Mouse (Mus musculus): ENCODE data around the gene Lair1. TPM values are rescaled to one million over a fixed set of nuclear protein-coding genes. Genes with fewer than 3 reads are reported as not detected.
"Not testable (repeated sequence)": the region's sequence is repeated elsewhere in the genome, so short reads cannot be mapped to it uniquely, and the experiment has no call there.

Lair1 gene
- polyA plus RNA-seq, 1 experiment from 2014 or later, result 0.83 TPM

- H3K4me2 ChIP-seq, result no peak overlapping the region
Measured at GRCm38 (mm10) chr7:4082804-4083203, 19.8 kb upstream of the Lair1 start.

GRCm38 (mm10) chr7:4081706-4082105, 18.7 kb upstream of the Lair1 start:
- Histone ChIP-seq H3K27ac (replicated peaks) (no peak overlapping the region), H3K4me1 (no peaks in the 10 kb centered on the region), H3K9ac (no peak overlapping the region), H3K27me3 (replicated peaks) (no peaks in the 10 kb centered on the region), H3K4me2 (no peak overlapping the region), H3K36me3 (no peaks in the 10 kb centered on the region), H3K9me3 (no peaks in the 10 kb centered on the region), H3K4me3 (no peak overlapping the region)
- ATAC-seq (ENCODE audit: extremely low read depth, insufficient number of reproducible peaks, low FRiP score, low TSS enrichment), result no peak

More at GRCm38 (mm10) chr7:4082804-4083203, 19.8 kb upstream of the Lair1 start:
- H3K9me3 ChIP-seq, result no peaks in the 10 kb centered on the region
- no peak for ATAC-seq (ENCODE audit: extremely low read depth, insufficient number of reproducible peaks, low FRiP score, low TSS enrichment)
- H3K4me1 ChIP-seq, result no peaks in the 10 kb centered on the region
- no peak overlapping the region for H3K27ac ChIP-seq (replicated peaks)
- no peaks in the 10 kb centered on the region for H3K36me3 ChIP-seq
- H3K9ac ChIP-seq, result no peak overlapping the region
- H3K4me3 ChIP-seq, result no peak overlapping the region
- WGBS, result 26% methylated on average over 2 of the region's 2 CpGs
- no peaks in the 10 kb centered on the region for H3K27me3 ChIP-seq (replicated peaks)

- no peaks in the 10 kb centered on the region for H3K4me1 ChIP-seq
- H3K4me3 ChIP-seq, result no peak overlapping the region
- WGBS, result 72% methylated on average over 4 of the region's 4 CpGs
- no peak overlapping the region for H3K27ac ChIP-seq (replicated peaks)
- no peak overlapping the region for H3K9ac ChIP-seq
- H3K27me3 ChIP-seq (replicated peaks), result no peaks in the 10 kb centered on the region
- H3K4me2 ChIP-seq, result no peak overlapping the region
- no peaks in the 10 kb centered on the region for H3K36me3 ChIP-seq
- no peak for ATAC-seq (ENCODE audit: extremely low read depth, insufficient number of reproducible peaks, low FRiP score, low TSS enrichment)
- H3K9me3 ChIP-seq, result no peaks in the 10 kb centered on the region
Measured at GRCm38 (mm10) chr7:4080552-4080951, 17.5 kb upstream of the Lair1 start.

- Histone ChIP-seq H3K4me1 (no peaks in the 10 kb centered on the region), H3K36me3 (no peaks in the 10 kb centered on the region), H3K9me3 (no peaks in the 10 kb centered on the region), H3K9ac (no peak overlapping the region), H3K4me3 (no peak overlapping the region), H3K27me3 (replicated peaks) (no peaks in the 10 kb centered on the region), H3K4me2 (no peak overlapping the region), H3K27ac (replicated peaks) (no peak overlapping the region)
- ATAC-seq (ENCODE audit: extremely low read depth, insufficient number of reproducible peaks, low FRiP score, low TSS enrichment), result no peak
- WGBS, result 80% methylated on average over 7 of the region's 7 CpGs
Measured at GRCm38 (mm10) chr7:4079511-4079910, 16.5 kb upstream of the Lair1 start.

GRCm38 (mm10) chr7:4073144-4073543, 10.1 kb upstream of the Lair1 start:
- Histone ChIP-seq H3K9ac (no peak overlapping the region), H3K27me3 (replicated peaks) (no peaks in the 10 kb centered on the region), H3K36me3 (no peaks in the 10 kb centered on the region), H3K27ac (replicated peaks) (no peak overlapping the region), H3K4me2 (no peak overlapping the region), H3K9me3 (no peaks in the 10 kb centered on the region), H3K4me3 (no peak overlapping the region), H3K4me1 (no peaks in the 10 kb centered on the region)
- 62% methylated on average over 3 of the region's 3 CpGs for WGBS
- no peak for ATAC-seq (ENCODE audit: extremely low read depth, insufficient number of reproducible peaks, low FRiP score, low TSS enrichment)

GRCm38 (mm10) chr7:4071066-4071465, 8.1 kb upstream of the Lair1 start:
- Histone ChIP-seq H3K27me3 (replicated peaks) (no peaks in the 10 kb centered on the region), H3K4me1 (no peaks in the 10 kb centered on the region), H3K27ac (replicated peaks) (no peak overlapping the region), H3K9me3 (no peaks in the 10 kb centered on the region), H3K9ac (no peak overlapping the region), H3K4me2 (no peak overlapping the region), H3K4me3 (no peak overlapping the region), H3K36me3 (no peaks in the 10 kb centered on the region)
- WGBS, result 79% methylated on average over 6 of the region's 6 CpGs
- ATAC-seq (ENCODE audit: extremely low read depth, insufficient number of reproducible peaks, low FRiP score, low TSS enrichment), result no peak

GRCm38 (mm10) chr7:4063714-4064425, 866 bp upstream of the Lair1 start:
- WGBS, result 77% methylated on average over 1 of the region's 1 CpGs
- Histone ChIP-seq H3K27ac (replicated peaks) (no peak overlapping the region), H3K9me3 (no peaks in the 10 kb centered on the region), H3K4me3 (no peak overlapping the region), H3K27me3 (replicated peaks) (no peaks in the 10 kb centered on the region), H3K4me2 (no peak overlapping the region), H3K36me3 (no peaks in the 10 kb centered on the region), H3K9ac (no peak overlapping the region), H3K4me1 (no peaks in the 10 kb centered on the region)
- ATAC-seq (ENCODE audit: extremely low read depth, insufficient number of reproducible peaks, low FRiP score, low TSS enrichment), result no peak

- H3K27me3 ChIP-seq (replicated peaks); H3K4me1 ChIP-seq; H3K4me2 ChIP-seq; H3K36me3 ChIP-seq; H3K4me3 ChIP-seq; H3K9ac ChIP-seq; ATAC-seq (ENCODE audit: extremely low read depth, insufficient number of reproducible peaks, low FRiP score, low TSS enrichment); H3K27ac ChIP-seq (replicated peaks); H3K9me3 ChIP-seq: not testable (repeated sequence)
- WGBS, result 58% methylated on average over 9 of the region's 9 CpGs
Measured at GRCm38 (mm10) chr7:4060602-4061188, 2.3 kb downstream of the Lair1 start.

GRCm38 (mm10) chr7:4026794-4027421, 36.1 kb downstream of the Lair1 start:
- no peaks in the 10 kb centered on the region for H3K4me1 ChIP-seq
- ATAC-seq (ENCODE audit: extremely low read depth, insufficient number of reproducible peaks, low FRiP score, low TSS enrichment), result no peak
- H3K36me3 ChIP-seq, result no peaks in the 10 kb centered on the region
- H3K27ac ChIP-seq (replicated peaks), result no peak overlapping the region
- 31% methylated on average over 3 of the region's 3 CpGs for WGBS
- no peak overlapping the region for H3K4me2 ChIP-seq
- no peak overlapping the region for H3K9ac ChIP-seq
- H3K4me3 ChIP-seq, result no peak overlapping the region
- no peaks in the 10 kb centered on the region for H3K9me3 ChIP-seq
- no peaks in the 10 kb centered on the region for H3K27me3 ChIP-seq (replicated peaks)

GRCm38 (mm10) chr7:4004636-4005035, 58.4 kb downstream of the Lair1 start:
- not testable (repeated sequence) for H3K4me3 ChIP-seq; H3K9ac ChIP-seq; H3K4me2 ChIP-seq; H3K36me3 ChIP-seq; H3K27ac ChIP-seq (replicated peaks); H3K4me1 ChIP-seq; ATAC-seq (ENCODE audit: extremely low read depth, insufficient number of reproducible peaks, low FRiP score, low TSS enrichment); H3K27me3 ChIP-seq (replicated peaks)
- H3K9me3 ChIP-seq, result peaks cover 15% of the 10 kb centered on the region; the same call in 1 of the 2 replicates
- 61% methylated on average over 3 of the region's 3 CpGs for WGBS

GRCm38 (mm10) chr7:4003996-4004395, 59.0 kb downstream of the Lair1 start:
- not testable (repeated sequence) for H3K4me3 ChIP-seq; H3K27ac ChIP-seq (replicated peaks); H3K27me3 ChIP-seq (replicated peaks); ATAC-seq (ENCODE audit: extremely low read depth, insufficient number of reproducible peaks, low FRiP score, low TSS enrichment); H3K4me1 ChIP-seq; H3K36me3 ChIP-seq; H3K9ac ChIP-seq; H3K4me2 ChIP-seq
- 69% methylated on average over 4 of the region's 4 CpGs for WGBS
- H3K9me3 ChIP-seq, result peaks cover 15% of the 10 kb centered on the region; the same call in 1 of the 2 replicates

- H3K9me3 ChIP-seq, result peaks cover 3% of the 10 kb centered on the region; the same call in 1 of the 2 replicates
- H3K27me3 ChIP-seq (replicated peaks), result no peaks in the 10 kb centered on the region
- H3K9ac ChIP-seq, result no peak overlapping the region
- H3K4me2 ChIP-seq, result no peak overlapping the region
- H3K27ac ChIP-seq (replicated peaks), result no peak overlapping the region
- 74% methylated on average over 2 of the region's 2 CpGs for WGBS
- H3K4me3 ChIP-seq, result no peak overlapping the region
- no peak for ATAC-seq (ENCODE audit: extremely low read depth, insufficient number of reproducible peaks, low FRiP score, low TSS enrichment)
- no peaks in the 10 kb centered on the region for H3K36me3 ChIP-seq
- H3K4me1 ChIP-seq, result no peaks in the 10 kb centered on the region
Measured at GRCm38 (mm10) chr7:3962017-3962416, 101.0 kb downstream of the Lair1 start.

Measured in heart, embryonic 13.5 days (tissue).